Mouse (Mus musculus) liver, adult (tissue): ENCODE results near the gene Psmf1.

ENCODE experiments used
- GATA4 ChIP-seq: IDR thresholded peaks from 2 replicates; pipeline ENCODE4 v1.6.1; 2014; ENCODE audit warnings: mild to moderate bottlenecking, low read length; ENCODE audit not compliant: insufficient replicate concordance

Psmf1 gene

DNA sequence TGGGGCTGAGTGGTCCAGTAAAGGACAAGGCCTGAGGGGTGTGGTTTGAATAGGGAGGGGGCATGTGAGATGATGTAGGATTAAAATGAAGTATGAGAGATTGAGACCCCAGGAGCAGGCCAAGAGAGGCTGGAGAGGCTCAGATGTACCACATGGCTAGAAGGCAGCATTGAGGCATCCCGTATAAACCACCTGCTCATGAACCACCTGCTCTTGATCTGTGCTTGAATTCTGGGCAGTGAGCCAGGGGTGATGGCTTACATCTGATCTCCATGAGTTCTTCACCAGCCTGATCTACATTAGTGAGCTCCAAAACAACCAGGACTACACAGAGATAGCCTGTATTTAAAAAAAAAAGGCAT is 73.0 kb downstream of the Psmf1 start:
- no peak for TF ChIP-seq GATA4

DNA sequence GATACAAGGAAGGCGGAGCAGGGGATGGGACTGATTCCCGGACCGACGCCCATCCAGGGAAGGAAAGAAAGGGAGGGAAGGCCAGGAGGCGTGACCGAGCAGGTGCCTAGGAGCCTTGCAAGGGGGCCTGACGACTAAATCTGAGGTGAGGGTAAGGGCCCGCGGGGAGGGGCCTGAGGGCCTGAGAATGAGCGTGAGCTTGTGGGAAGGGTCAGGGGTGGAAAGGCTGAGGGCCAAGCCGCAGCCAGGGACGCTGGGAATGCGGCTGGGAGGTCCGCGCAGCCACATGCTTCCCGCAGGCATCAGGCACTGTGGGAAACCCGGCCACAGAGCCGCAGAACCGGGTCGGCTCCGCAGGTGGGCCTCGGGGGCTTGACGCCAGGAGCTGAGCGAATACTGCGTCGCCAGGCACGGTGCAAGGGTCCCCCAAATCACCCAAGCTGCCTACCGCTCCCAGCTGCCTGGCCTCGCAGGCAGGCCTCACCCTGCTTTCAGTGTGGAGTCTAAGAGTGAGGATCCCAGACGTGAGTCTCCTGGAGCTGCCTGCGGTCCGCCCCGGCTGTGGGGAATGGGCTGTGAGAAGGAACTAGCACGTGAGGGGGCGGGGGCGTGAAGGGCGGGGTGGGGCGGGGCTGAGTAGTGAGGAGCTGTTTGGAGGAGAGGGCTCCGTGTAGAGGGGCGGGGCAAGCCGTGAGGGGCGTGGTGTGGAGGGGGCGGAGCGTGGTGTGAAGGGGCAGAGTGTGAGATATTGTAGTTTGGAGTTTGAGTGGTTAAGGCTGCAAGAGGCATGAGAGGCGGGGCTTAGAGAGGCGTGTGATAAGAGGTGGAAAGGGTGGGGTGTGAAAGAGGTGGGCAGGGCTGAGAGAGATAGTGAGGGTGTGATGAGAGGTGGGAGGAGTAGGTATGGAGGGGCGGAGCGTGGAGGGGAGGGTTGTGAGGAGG is 73.7 kb downstream of the Psmf1 start:
- TF ChIP-seq GATA4, result no peak

DNA sequence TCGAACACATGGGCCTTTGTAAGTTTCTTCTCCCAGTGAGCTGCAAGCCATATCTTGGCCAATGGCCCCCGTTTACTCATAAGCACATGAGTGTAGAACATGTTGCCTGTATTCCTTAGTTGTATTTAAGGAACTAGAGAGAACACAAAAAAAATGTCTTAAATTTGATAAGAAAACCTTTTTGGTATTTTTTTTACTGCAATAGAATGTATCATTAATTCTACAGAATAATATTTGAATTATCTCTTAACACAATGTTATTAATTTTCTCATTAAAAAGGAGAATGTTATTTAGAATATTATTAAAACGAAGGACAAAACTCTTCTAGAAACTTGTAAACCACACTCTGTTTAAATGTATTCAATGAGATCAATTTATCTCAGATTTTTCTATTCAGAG is 75.6 kb downstream of the Psmf1 start, which contains the start of gene Rad21l:
Gene Rad21l (minus strand): TSS at position 101 of the 400 bp plus-strand sequence.
- TF ChIP-seq GATA4, result no peak
